Mouse (Mus musculus): ENCODE measurements around the gene Zfhx2.

Zfhx2 gene

GRCm38 (mm10) chr14:55078366-55078989 lies 13.6 kb downstream of the Zfhx2 start:
- peak; percentile 70 for DNase-seq (ENCODE audit: low read depth, low spot score)

DNA sequence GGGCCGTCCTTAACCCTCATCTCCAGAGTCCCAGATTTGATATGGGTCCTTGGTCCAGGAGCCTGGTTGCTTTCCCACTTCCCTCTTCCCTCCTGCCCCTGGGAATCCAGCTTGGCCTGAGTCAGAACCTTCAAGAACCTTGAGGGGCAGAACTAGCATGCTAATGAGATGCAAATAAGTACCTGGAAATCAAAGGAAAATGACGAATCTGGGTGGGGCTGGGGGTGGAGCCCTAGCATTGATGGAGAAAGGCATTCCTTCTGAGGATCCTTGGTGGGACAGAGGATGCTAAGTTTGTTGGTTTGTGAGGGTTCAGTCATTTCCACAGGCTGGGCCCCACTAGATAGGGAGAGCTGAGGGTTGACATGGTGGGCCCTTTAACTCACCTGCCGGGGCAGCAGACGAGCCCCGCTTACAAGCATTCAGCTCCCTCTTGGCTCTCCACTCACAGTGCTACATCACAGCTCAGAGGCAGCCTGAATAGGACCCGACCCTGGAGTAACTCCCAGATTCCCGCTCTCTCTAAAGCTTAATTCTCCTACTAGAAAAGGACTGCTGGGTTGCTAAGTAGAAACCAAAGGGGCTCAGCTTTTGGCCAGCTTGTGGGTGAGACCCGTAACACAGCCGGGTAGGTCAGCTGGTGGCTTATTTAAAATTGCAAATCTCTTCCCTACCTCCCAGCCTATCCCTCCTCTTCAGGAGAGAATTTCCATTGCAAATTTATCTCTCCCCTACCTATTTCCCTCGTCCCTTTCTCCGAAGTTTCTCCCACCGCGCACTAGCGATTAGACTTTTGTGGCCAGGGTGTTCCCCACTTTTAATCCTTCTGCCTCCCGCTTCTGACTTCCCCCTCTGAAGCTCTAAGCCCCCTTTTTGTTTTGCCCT lies 14.4 kb downstream of the Zfhx2 start:
- DNase-seq (ENCODE audit: low read depth, low spot score): no peak

DNA sequence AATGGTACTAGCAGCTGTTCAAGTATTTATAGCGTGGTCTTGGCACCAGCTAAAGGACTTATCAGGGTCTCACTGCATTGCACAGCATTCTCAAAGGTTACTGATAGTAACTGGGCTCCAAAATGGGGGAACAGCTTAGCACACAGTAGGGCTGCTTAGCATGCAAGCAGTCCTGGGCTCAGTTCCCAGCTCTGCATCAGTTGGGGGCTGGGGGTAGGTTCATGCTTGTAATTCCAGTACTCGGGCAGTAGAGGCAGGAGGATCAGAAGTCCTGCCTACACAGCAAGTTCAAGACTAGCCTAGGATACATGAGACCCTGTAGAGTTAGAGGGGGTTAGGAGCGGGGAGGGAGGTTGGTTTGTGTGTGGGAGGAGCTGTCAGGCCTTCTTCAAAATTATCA lies 15.2 kb downstream of the Zfhx2 start:
- DNase-seq (ENCODE audit: low read depth, low spot score): no peak

- DNase-seq (ENCODE audit: low read depth, low spot score): no peak
These were observed 15.9 kb downstream of the Zfhx2 start for GRCm38 (mm10) chr14:55076224-55076623.

DNA sequence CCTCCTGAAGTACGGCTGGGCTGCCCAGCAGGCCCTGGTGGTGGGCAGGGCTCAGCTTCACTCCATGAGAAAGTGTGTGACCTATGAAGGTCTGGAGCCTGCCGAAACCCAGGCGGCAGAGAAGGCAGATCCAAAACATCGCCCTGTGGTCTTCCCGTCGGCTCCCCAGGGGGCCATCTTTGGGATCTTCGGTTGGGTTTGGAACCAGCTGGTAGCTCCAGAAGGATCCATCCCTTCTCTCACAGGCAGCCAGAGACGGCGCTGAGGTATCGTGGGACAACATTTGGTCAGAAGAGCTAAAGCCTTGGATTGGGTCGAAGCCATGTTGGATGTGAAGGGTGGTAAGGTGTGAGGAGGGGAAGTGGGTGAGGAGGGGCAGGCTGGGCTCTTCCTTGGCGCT lies 17.7 kb downstream of the Zfhx2 start:
- no peak for DNase-seq (ENCODE audit: low read depth, low spot score)

DNA sequence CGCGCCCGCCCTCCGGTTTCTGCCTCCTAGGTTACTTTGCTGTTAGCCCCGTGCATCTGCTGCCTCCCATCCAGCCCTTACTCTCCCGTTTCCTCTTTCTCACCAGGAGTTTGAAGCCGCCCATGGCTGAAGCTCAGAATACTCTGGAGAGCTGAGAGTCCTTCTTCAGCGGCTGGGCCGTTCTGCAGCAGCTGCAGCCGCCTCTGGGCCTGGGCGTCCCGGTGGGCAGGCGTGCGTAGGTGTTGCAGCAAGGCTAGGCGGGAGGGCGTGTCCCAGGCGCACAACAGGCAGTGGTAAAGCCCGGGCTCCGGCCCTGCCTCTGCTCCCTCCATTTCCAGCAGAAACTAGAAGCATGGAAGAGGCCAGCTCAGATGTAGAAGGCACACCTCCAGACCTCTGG lies 20.4 kb downstream of the Zfhx2 start:
- no peak for DNase-seq (ENCODE audit: low read depth, low spot score)

DNA sequence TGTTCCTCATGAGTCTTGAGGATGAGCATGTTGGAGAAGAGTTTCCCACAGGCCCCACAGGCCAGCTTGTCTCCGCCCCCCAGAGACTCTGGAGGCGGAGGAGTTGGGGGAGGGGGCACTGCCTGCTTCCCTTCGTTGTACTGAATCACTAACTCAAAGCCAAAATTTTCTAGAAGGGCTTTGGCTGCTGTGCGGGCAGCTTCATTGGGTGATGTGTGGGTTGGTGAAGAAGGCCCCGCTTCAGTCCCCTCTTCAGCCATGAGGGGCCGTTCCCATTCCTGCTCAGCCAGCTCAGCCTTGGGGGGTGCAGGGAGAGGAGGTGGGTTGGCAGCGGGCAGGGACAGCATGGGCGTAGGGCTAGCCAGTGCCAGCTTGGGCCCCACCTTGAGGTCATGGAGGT lies 26.1 kb downstream of the Zfhx2 start:
- no peak for DNase-seq (ENCODE audit: low read depth, low spot score)

DNA sequence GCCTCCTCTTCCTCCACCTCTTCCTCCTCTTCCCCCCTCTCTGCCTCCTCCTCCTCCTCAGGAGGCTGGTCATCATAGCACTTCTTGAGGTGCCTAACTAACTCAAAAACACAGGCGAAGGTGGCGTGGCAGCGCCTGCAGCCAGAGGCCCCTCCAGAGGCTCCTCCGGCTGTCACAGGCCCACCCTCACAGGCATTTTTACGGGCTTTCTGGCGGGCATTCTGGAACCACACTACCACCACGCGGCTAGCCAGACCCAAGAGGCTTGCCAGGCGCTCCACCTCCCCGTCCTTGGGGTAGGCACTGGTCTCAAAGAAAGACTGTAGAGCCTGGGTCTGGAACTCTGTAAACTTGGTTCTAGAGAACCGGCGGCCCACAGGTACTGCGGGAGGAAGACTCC lies 26.7 kb downstream of the Zfhx2 start:
- DNase-seq (ENCODE audit: low read depth, low spot score): no peak

DNA sequence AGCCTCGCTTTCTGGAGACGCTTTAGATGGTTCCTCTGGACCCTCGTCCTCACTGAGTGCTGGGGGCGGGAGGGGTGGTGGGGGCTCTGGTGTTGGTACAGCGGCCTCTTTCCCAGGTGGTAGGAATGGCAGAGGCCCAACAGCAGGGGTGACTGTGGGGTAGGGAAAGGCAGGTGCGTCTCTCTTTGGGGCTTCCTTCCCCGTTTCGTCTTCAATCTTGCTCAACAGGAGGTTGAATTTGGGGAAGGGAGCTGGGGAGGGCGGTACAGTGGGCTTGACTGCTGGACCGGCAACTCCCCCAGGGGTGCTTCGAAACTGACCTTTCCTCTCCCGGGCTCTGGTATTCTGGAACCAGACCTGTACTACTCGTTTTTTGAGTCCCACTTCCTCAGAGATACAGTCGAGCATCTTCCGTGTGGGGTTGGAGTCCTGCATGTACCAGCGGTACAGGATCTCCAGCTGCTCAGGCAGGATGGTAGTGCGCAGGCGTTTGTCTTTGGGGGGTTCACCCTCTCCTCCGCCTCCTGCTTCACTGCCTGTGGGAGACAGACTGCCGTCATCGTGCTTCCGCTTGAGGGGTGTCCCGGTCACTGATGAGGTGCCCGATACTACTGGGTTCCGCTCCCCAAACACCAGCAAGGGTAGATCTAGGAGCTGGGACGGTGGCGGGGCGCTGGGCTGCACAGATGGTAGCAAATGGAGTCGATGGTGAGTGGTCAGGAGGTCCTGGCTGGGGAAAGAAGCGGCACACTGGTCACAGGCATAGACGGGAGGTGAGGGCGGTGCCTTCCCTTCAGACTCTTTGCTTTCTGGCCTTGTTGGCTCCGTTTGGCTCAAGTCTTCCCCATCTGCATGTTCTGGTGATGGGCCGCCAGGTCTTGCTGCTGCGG lies 27.4 kb downstream of the Zfhx2 start:
- no peak for DNase-seq (ENCODE audit: low read depth, low spot score)

GRCm38 (mm10) chr14:55063581-55064381 lies 28.3 kb downstream of the Zfhx2 start:
- DNase-seq (ENCODE audit: low read depth, low spot score): no peak

DNA sequence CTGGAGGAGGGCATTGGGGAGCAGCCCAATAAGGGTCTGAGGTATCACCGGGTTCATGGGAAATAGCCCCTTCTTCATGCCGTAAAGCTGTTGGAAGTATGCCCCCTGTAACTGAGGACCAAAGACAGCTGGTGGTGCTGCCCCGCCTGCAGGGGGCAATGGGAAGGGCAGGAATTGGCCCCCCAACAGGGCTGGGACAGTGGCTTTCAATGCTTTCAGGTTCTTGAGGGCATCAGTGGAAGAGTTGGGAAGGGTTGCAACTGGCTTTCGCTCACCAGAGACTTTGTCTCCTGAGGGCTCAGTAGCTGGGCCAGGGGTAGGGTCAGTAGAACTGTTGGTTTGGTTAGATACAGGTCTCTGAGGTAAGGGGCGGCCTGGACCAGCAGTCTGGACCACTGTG lies 29.0 kb downstream of the Zfhx2 start:
- no peak for DNase-seq (ENCODE audit: low read depth, low spot score)

GRCm38 (mm10) chr14:55062626-55063025 lies 29.5 kb downstream of the Zfhx2 start:
- peak; percentile 39 for DNase-seq (ENCODE audit: low read depth, low spot score)

DNA sequence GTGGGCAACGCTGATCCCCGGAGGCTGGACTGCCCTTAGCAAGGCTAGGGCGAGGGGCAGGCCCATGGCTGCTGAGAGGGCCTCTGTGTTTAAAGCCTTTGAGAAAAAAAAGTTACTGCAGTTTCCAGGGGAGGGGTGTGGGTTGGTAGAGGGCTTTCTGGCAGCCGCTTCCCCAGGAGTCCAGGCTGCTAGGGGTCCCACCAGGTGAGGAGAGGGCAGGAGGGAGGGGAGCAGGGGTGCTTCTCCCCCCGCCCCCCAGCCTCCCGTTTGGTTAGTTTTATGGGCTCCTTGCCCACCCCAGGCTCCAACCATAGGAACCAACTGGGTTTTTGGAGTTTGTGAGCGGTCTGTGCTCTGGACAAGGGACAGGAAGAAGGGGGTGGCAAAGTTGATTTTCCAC lies 30.3 kb downstream of the Zfhx2 start:
- no peak for DNase-seq (ENCODE audit: low read depth, low spot score)

GRCm38 (mm10) chr14:55059931-55060330 lies 32.2 kb downstream of the Zfhx2 start:
- DNase-seq (ENCODE audit: low read depth, low spot score): no peak

- no peak for DNase-seq (ENCODE audit: low read depth, low spot score)
These were observed 33.1 kb downstream of the Zfhx2 start for GRCm38 (mm10) chr14:55059009-55059408.

- DNase-seq (ENCODE audit: low read depth, low spot score): no peak
These were observed 36.8 kb downstream of the Zfhx2 start for GRCm38 (mm10) chr14:55055167-55055834.

- no peak for DNase-seq (ENCODE audit: low read depth, low spot score)
These were observed 37.9 kb downstream of the Zfhx2 start for GRCm38 (mm10) chr14:55054191-55054749.

DNA sequence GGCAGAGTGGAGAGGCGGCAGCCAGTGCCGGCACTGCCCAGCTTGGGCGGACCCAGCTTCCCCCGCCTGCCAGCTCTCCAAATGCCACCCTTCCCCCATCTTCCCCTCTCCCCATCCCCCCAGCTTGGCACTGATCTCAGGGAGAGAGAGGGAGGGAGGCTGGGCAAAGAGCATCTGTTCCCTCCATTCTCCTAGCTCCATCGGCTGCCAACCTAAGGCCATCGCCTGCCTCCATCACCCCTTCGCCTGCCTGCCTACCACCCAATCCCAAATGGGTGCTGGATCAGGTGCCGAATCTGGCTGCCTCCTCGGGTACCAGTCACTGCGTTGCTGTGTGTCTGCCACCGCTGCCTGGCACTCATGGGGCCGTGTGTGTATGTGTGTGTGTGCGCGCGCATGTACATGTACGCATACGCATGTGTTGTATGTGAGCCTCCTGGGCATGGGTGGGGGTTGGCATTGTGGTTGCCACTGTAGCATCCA lies 38.4 kb downstream of the Zfhx2 start:
- DNase-seq (ENCODE audit: low read depth, low spot score): no peak

DNA sequence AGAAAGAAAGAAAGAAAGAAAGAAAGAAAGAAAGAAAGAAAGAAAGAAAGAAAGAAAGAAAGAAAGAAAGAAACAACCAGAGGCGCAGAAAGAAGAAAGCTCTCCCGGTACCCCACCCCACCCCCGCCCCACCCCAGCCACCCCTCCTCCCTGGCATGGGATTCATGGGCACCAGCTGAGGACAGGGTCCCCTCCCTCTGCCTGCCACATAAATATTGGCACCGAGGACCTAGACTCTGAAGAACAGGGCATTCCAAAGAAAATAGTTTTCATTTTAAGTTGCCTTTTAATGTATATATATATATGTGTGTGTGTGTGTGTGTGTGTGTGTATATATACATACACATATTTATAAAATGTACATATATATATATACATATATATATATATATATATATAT lies 39.1 kb downstream of the Zfhx2 start:
- DNase-seq (ENCODE audit: low read depth, low spot score): no peak

DNA sequence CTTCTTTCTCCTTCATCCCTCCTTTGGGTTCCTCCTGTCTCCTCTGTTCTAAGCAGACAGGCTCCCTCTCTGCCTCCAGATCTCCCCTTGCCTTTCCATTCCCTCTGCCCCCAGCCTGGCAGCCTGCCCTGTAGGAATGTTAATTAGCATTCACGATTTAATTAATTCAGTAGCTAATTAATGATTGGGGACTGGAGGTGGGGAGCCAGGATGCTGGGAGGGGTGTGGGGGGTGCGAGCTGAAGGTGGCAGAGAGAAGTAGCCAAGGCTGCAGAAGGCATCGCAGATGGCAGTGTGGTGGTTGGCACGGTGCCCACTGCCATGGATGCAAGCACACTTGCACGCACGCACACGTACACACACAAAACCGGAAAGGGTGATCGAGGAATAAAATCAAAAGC lies 39.6 kb downstream of the Zfhx2 start:
- DNase-seq (ENCODE audit: low read depth, low spot score): no peak
